Mouse (Mus musculus) kidney, postnatal 10 days (tissue): ENCODE data around the gene Ttll5.

Source experiments
- DNase-seq: peaks from one replicate; pipeline ENCODE4 v3.0.0; 2021; ENCODE audit warnings: mixed read lengths

Ttll5 gene

DNA sequence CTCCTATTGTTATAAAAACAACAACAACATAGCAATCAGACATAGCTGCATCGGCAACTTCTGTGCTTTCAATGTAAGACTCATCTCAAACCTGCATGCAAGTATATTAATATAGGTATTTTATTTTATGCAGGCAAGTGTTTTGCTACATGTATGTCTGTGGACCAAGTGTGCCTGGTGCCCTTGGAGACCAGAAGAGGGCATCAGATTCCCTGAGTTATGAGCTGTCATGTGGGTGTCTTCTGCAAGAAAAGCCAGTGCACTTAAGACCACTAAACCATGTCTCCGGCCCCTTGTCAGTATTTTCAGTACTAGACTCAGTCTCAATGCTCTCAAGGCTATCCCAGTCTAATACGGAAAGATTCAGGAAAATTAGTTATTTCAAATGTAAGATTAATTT, 106.3 kb downstream of the Ttll5 start:
- DNase-seq = no peak

DNA sequence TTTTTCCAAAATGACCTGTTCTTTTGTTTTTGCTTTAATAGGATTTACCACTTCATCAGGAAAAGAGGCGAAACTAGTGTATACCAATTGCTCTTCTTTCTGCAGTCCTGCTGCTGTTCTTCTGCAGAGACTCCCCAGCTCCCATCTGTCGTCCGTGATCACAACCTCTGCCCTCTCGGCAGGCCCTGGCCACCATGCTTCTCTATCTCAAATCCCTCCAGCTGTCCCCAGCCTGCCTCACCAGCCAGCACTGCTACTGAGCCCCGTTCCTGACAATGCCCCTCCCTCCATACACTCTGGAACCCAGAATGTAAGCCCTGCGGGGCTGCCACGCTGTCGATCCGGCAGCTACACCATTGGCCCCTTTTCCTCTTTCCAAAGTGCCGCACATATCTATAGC, 108.8 kb downstream of the Ttll5 start:
- no peak for DNase-seq

DNA sequence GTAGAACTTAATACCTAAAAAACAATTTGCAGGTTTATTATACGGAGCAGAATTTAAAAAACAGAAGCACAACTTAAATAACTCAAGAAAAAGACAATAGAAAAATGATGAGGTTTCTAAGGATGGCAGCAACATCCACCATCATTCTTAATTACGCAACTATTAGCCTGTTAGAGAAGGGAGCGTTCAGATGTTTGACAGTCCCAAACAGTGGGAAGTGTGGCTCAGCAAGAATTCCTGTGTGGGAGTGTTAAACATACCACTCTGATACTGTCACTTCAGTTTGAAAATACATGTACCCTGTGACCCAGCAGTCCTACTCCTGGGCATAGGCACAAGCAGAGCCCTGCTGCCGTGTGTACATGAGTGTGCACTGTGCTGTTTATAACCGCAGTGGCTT, 112.9 kb downstream of the Ttll5 start:
- no peak for DNase-seq

DNA sequence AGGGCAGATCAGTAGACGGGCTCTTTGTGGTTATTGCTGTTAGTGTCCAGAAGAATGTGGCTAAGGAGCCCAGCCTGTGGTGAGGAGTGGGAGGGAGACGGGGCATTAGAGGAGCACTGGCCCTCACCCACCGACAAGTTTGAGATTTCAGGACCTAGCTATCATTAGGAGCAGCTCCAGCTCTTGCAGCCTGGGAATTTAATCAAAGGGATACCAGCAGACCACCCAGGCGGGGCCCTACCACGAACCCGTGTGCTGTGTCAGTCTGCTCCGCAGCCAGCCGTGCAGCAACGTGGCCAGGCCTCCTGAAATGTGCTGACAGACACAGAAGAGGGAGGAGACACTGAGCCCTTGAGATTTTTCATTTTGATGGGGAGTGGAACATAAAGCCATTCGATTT, 119.0 kb downstream of the Ttll5 start:
- DNase-seq = no peak

- no peak for DNase-seq
These were observed 120.0 kb downstream of the Ttll5 start for GRCm38 (mm10) chr12:85944419-85944818.

DNA sequence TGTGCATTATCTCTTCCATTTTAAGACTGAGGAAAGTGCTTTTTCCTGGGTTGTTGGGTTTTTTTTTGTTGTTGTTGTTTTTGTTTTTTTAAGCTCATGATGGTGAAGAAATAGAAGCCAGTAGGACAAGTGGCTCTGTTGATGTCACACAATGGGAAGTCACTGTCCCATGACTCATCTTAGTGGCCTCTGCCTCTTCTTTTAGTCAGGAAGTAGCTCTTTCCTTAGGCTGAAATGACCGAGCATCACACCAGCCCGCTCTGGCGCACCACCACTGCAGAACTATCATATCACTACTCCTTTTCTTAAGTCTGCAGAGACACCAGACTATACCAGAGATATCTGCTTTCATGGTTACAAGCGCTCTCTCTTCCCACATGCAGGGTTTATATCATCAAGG, 122.7 kb downstream of the Ttll5 start:
- DNase-seq = no peak

GRCm38 (mm10) chr12:85949667-85950066, 125.2 kb downstream of the Ttll5 start:
- DNase-seq = no peak

- DNase-seq = no peak
These were observed 125.9 kb downstream of the Ttll5 start for GRCm38 (mm10) chr12:85950371-85950770.

DNA sequence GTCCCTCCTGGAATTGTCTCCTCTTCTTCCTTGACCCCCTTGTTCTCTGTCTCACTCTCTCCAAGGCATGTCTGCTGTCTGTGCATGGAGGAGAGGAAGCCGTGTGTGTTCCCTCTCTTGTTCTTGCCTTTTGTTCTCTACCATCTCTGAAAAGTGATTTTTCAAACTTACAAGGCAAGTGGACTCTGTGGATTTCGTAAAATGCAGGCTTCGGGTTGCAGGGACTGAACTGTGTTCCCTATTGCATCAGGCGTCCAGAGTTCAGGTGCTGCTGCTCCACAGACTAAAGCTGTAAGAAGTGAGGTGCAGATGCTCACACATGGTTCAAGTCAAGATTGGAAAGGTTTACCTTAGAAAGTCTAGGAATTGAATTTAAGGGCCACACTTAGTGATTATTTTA, 126.6 kb downstream of the Ttll5 start:
- DNase-seq = no peak

DNA sequence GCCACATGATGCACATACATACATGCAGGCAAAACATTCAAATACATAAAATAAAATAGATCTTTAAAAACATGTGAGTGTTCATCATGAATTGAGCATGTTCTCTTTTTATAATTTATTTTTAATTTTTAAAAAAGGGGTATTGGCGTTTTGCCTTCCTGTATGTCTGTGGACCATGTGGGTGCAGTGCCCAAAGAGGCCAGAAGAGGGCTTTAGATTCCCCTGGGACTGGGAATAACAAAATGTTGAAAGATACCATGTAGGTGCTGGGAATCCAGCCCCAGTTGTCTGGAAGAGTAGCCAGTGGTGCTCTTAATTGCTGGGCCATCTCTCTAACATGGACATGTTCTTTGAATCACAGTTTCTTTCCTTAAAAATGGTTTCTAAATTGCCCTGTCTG, 127.4 kb downstream of the Ttll5 start:
- DNase-seq = no peak

DNA sequence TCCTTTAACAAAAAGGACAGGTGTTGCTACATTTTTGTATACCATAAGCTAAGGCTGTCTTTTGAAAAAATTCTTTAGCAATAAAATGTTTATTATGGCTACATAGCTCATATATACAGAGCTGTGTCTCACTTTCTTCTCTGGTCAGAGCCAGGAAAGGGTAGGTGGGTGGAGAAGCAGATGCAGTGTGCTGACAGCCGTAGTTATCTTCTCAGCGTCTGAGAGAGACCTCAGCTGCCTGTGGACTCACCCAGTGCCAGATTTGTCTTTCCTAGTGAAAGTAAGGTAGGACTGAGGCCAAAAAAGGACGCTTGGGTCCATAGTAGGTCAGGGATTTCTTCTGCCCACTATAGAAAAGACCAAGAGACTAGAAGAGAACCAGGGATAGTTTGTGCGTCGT, 127.9 kb downstream of the Ttll5 start:
- no peak for DNase-seq

DNA sequence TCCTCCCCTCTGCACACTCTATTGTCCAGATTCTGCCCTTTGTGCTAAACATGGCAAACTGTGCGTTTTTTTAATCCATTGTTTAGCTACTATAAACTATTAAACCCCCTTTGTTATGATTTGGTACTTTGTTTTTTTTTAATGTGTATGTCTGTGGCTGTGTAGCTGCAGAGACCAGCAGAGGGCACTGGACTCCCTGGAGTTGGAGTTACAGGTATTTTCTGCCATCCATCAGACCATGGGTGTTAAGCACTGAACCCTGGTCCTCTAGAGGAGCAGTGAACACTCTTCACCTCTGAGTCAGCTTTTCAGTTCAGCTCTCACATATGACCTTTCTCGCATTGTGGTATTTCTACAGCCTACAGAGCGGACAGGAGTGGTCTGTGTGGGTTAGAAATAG, 129.7 kb downstream of the Ttll5 start:
- DNase-seq = peak; percentile 36

- DNase-seq = no peak
These were observed 130.6 kb downstream of the Ttll5 start for GRCm38 (mm10) chr12:85955062-85955461.

DNA sequence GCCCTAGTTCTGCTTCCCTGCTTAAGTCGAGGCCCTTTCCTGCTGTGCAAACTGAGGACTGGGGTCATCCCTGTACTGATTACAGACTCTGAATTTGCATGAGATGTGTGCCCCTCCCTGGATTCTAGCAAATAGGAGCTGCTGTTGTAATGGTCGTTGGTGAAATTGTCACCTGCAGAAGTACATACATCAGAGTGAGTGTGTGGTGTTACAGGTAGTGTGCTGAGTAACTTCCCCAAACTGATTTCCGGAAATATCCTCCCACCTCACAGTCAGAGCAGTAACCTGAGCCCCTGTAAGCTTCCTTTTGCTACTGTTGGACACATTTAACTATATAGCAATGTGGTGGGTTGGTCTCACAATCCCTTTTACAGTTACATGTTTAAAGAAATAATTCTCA, 131.2 kb downstream of the Ttll5 start:
- no peak for DNase-seq

DNA sequence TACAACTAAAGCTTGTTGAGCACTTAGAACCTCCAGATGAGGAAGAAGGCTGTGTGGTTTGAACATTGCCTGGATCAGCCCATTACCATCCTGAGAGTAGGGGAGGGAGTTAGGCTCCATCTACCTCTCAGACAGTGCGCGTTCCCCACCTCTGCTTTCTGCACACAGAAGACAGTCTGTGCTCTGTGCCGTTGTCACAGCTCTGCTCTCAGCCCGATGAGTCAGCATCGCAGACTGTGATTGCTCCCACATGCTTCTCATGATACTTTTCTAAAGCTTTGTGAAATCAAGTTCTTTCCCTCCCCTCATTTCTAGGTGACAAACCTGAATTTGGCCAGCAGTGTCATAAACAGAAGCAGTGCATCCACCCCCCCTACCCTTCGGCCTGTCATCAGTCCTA, 131.8 kb downstream of the Ttll5 start:
- DNase-seq = no peak

- no peak for DNase-seq
These were observed 134.0 kb downstream of the Ttll5 start for GRCm38 (mm10) chr12:85958460-85958859.

DNA sequence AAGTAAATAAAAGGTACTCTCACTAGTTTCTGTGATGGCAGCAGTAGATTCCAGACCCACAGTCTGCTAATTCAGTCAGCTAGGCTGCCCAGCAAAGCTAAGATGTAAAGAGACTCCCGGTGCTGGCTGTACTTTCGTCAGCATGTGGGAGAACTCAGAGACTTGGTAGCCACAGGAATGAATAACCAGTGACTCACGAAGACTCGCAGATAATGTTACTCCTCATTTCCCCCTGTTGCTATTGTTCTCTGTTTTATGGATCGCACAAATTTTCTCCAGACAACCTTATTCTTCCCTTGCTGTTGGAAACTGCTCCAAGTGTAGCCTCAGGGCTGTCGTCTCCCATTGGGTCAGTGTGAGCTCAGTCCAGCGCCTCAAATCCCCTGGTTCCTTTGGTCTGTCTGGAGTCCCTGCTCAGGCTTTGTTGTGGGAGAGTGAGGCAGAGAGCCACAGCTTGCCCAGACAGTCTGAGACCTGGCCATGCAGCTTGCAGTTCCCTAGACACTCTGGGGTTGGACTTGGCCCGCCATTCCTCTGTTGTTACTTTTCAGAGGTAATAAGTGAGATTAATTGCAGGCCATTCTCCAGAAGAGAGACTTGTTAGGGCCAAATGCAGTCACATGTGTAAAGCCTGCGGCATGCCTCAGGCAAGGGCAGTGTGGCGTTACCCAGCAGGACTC, 135.5 kb downstream of the Ttll5 start:
- DNase-seq = peak; percentile 27

GRCm38 (mm10) chr12:85960699-85961098, 136.2 kb downstream of the Ttll5 start:
- no peak for DNase-seq

DNA sequence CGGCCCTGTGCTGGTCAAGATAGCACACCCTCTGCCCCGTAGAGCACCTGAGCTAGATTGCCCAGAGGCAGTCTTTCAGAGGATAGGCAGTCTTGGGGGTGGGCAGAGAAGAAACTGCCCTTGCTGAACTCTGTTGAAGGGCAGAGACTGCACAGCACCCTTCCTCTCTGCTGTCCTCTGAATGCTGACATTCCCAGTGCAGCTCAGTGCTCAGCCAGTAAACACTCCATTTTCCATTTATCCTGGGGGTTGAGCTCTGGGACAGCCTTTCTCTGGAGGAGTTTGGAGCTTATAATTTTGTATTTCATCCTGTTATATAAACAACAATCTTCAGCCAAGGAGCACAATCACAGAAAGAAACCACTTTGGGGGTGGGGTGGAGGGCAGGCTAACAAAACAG, 138.7 kb downstream of the Ttll5 start:
- no peak for DNase-seq

- DNase-seq = peak; percentile 83
These were observed 139.2 kb downstream of the Ttll5 start for GRCm38 (mm10) chr12:85963699-85964098.

GRCm38 (mm10) chr12:85964436-85964835, 140.0 kb downstream of the Ttll5 start:
- no peak for DNase-seq

- DNase-seq = no peak
These were observed 143.4 kb downstream of the Ttll5 start for GRCm38 (mm10) chr12:85967812-85968211.

- no peak for DNase-seq
These were observed 143.9 kb downstream of the Ttll5 start for GRCm38 (mm10) chr12:85968409-85968808.

GRCm38 (mm10) chr12:85969571-85969970, 145.1 kb downstream of the Ttll5 start:
- DNase-seq = no peak

GRCm38 (mm10) chr12:85970191-85970590, 145.7 kb downstream of the Ttll5 start:
- no peak for DNase-seq

DNA sequence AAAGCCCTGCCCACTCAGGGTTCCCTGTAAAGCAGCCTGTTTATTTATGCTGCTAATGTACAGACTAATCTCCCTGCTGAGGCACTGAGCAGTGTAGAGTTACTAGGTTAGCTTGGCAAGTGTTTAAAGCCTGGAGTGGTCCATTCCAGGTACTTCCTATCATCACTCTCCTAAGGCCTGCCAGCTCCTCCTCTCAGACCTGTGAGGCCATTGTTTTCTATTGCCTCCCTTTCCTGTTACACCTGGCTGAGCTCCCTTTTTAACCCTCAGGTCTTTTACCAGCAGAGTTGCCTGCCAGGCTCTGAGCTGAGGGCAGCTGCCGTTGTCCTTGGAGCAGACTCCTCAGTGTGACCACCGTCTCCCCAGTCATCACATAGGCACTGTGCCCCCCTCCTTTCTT, 146.3 kb downstream of the Ttll5 start:
- no peak for DNase-seq
